Mouse (Mus musculus): ENCODE data around the gene Fbxw11. TPM values are rescaled to one million over a fixed set of nuclear protein-coding genes. Genes with fewer than 3 reads are reported as not detected.

The Fbxw11 gene
- polyA plus RNA-seq, 1 experiment: 55.6 TPM

DNA sequence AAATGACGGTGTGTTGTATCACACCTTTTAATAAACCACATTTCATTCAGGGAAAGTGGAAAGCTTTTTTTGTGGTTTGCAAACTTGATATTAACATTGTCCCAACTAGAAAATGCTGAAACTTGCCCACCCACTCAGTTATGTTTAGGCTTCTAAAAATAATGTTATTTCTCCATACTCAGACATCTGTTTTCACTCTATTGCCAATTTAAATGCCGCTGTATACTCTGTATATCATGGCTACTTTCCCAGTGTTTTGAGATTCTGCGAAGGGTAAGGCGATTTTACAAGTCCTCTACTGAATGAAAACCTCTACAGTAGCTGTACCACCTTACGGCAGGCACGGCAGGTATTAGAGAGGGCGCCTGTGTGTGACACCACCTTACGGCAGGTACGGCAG is 82.6 kb downstream of the Fbxw11 start:
- Histone ChIP-seq H3K4me3 (ENCODE audit: control insufficient read depth, insufficient read depth, low read length) (no peak overlapping the region), H3K27ac (ENCODE audit: control insufficient read depth, insufficient read depth, low read length) (no peak overlapping the region), H3K27me3 (ENCODE audit: control insufficient read depth, insufficient read depth, low read length) (no peaks in the 10 kb centered on the region), H3K4me1 (replicated peaks; ENCODE audit: control insufficient read depth, insufficient read depth, low read length) (no peaks in the 10 kb centered on the region), H3K36me3 (ENCODE audit: control insufficient read depth, insufficient read depth, low read length) (peaks cover 5% of the 10 kb centered on the region; the same call in 1 of the 2 replicates)
- TF ChIP-seq CTCF (IDR thresholded peaks at IDR 0.05; ENCODE audit: borderline replicate concordance, control insufficient read depth, extremely low read depth, insufficient read depth, low read length, poor library complexity) (no peak), POLR2A (IDR thresholded peaks at IDR 0.05; ENCODE audit: control insufficient read depth, extremely low read depth, insufficient read depth, low read length, poor library complexity) (no peak)
- 95% methylated on average over 9 of the region's 9 CpGs for WGBS
- no peak for DNase-seq

- no peak for DNase-seq
- no peak overlapping the region for H3K4me3 ChIP-seq (ENCODE audit: control insufficient read depth, insufficient read depth, low read length)
- no peak overlapping the region for H3K27ac ChIP-seq (ENCODE audit: control insufficient read depth, insufficient read depth, low read length)
- H3K36me3 ChIP-seq (ENCODE audit: control insufficient read depth, insufficient read depth, low read length): peaks cover 41% of the 10 kb centered on the region
- H3K4me1 ChIP-seq (replicated peaks; ENCODE audit: control insufficient read depth, insufficient read depth, low read length): no peaks in the 10 kb centered on the region; the same call in 1 of the 2 replicates
- WGBS: 86% methylated on average over 5 of the region's 5 CpGs
- H3K27me3 ChIP-seq (ENCODE audit: control insufficient read depth, insufficient read depth, low read length): no peaks in the 10 kb centered on the region
- TF ChIP-seq POLR2A (IDR thresholded peaks at IDR 0.05; ENCODE audit: control insufficient read depth, extremely low read depth, insufficient read depth, low read length, poor library complexity) (no peak), CTCF (IDR thresholded peaks at IDR 0.05; ENCODE audit: borderline replicate concordance, control insufficient read depth, extremely low read depth, insufficient read depth, low read length, poor library complexity) (no peak)
Observed at GRCm38 (mm10) chr11:32732467-32732866, 89.9 kb downstream of the Fbxw11 start.

DNA sequence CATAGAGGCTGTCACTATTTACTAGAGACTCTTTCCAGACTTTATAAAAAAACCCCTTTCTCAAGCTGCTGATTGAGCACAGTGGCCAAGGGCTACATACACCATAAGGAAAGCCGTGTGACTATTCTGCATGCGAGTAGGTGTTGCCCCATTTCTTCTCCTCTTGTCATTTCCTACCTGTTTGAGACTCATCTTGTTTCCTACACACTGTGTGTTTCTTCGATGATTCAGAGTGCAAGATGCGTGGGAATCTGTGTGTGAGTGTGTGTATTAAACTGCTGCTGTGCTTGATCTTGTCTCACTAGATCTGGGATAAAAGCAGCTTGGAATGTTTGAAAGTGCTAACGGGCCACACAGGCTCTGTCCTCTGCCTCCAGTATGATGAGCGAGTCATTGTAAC is 90.7 kb downstream of the Fbxw11 start:
- no peaks in the 10 kb centered on the region; the same call in 1 of the 2 replicates for H3K4me1 ChIP-seq (replicated peaks; ENCODE audit: control insufficient read depth, insufficient read depth, low read length)
- no peaks in the 10 kb centered on the region for H3K27me3 ChIP-seq (ENCODE audit: control insufficient read depth, insufficient read depth, low read length)
- no peak overlapping the region for H3K4me3 ChIP-seq (ENCODE audit: control insufficient read depth, insufficient read depth, low read length)
- no peak for TF ChIP-seq POLR2A (IDR thresholded peaks at IDR 0.05; ENCODE audit: control insufficient read depth, extremely low read depth, insufficient read depth, low read length, poor library complexity)
- no peak for TF ChIP-seq CTCF (IDR thresholded peaks at IDR 0.05; ENCODE audit: borderline replicate concordance, control insufficient read depth, extremely low read depth, insufficient read depth, low read length, poor library complexity)
- H3K27ac ChIP-seq (ENCODE audit: control insufficient read depth, insufficient read depth, low read length): no peak overlapping the region
- DNase-seq: no peak
- H3K36me3 ChIP-seq (ENCODE audit: control insufficient read depth, insufficient read depth, low read length): peaks cover 46% of the 10 kb centered on the region
- WGBS: 95% methylated on average over 6 of the region's 6 CpGs

DNA sequence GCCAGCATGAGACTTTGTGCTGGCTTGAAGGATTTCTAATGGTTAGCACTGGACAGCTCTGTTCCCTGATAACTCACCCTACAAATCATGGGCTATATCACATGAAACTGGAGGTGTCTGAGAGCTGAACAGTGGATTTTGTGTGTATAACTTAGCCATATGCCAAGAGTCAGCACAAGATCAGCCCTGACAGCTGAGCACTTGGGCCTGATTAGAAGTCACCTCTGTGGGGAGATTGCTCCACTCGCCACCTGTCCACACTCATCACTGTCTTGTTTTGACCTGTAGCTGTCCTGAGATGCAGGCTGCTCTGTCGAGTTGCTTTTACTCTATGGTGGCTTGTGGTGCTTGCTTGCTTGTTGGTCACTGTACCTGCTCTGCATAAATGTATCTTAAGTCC is 93.8 kb downstream of the Fbxw11 start:
- Histone ChIP-seq H3K36me3 (ENCODE audit: control insufficient read depth, insufficient read depth, low read length) (peaks cover 63% of the 10 kb centered on the region), H3K4me3 (ENCODE audit: control insufficient read depth, insufficient read depth, low read length) (no peak overlapping the region), H3K27me3 (ENCODE audit: control insufficient read depth, insufficient read depth, low read length) (no peaks in the 10 kb centered on the region), H3K27ac (ENCODE audit: control insufficient read depth, insufficient read depth, low read length) (no peak overlapping the region), H3K4me1 (replicated peaks; ENCODE audit: control insufficient read depth, insufficient read depth, low read length) (no peaks in the 10 kb centered on the region)
- WGBS: 97% methylated on average over 2 of the region's 2 CpGs
- TF ChIP-seq CTCF (IDR thresholded peaks at IDR 0.05; ENCODE audit: borderline replicate concordance, control insufficient read depth, extremely low read depth, insufficient read depth, low read length, poor library complexity) (no peak), POLR2A (IDR thresholded peaks at IDR 0.05; ENCODE audit: control insufficient read depth, extremely low read depth, insufficient read depth, low read length, poor library complexity) (no peak)
- DNase-seq: no peak

GRCm38 (mm10) chr11:32737729-32738128 is 95.2 kb downstream of the Fbxw11 start:
- H3K36me3 ChIP-seq (ENCODE audit: control insufficient read depth, insufficient read depth, low read length): peaks cover 63% of the 10 kb centered on the region
- no peaks in the 10 kb centered on the region for H3K27me3 ChIP-seq (ENCODE audit: control insufficient read depth, insufficient read depth, low read length)
- no peaks in the 10 kb centered on the region for H3K4me1 ChIP-seq (replicated peaks; ENCODE audit: control insufficient read depth, insufficient read depth, low read length)
- TF ChIP-seq POLR2A (IDR thresholded peaks at IDR 0.05; ENCODE audit: control insufficient read depth, extremely low read depth, insufficient read depth, low read length, poor library complexity): no peak
- no peak for TF ChIP-seq CTCF (IDR thresholded peaks at IDR 0.05; ENCODE audit: borderline replicate concordance, control insufficient read depth, extremely low read depth, insufficient read depth, low read length, poor library complexity)
- WGBS: 96% methylated on average over 5 of the region's 5 CpGs
- DNase-seq: no peak
- no peak overlapping the region for H3K4me3 ChIP-seq (ENCODE audit: control insufficient read depth, insufficient read depth, low read length)
- H3K27ac ChIP-seq (ENCODE audit: control insufficient read depth, insufficient read depth, low read length): no peak overlapping the region

DNA sequence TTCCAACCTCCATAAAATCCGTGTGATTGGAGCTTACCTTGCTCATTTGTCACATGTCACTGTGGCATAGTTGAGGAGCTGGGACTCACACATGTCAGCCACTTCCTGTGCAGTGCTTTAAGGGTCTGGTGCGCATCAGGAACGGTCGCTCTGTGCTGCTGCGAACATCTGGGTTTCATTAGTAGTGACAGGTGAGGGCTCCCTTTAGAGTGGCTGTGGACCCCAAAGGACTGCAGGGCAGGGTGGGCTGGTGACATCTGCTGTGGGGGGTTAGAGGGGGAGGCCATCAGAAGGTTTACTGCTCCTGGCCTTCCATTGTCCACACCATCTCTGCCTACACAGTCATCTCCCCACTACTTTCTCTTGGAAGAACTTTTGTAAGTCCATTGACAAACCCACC is 101.4 kb downstream of the Fbxw11 start:
- no peak for DNase-seq
- 78% methylated on average over 5 of the region's 5 CpGs for WGBS
- Histone ChIP-seq H3K36me3 (ENCODE audit: control insufficient read depth, insufficient read depth, low read length) (peaks cover 49% of the 10 kb centered on the region), H3K27ac (ENCODE audit: control insufficient read depth, insufficient read depth, low read length) (no peak overlapping the region), H3K27me3 (ENCODE audit: control insufficient read depth, insufficient read depth, low read length) (no peaks in the 10 kb centered on the region), H3K4me3 (ENCODE audit: control insufficient read depth, insufficient read depth, low read length) (no peak overlapping the region), H3K4me1 (replicated peaks; ENCODE audit: control insufficient read depth, insufficient read depth, low read length) (no peaks in the 10 kb centered on the region)
- TF ChIP-seq POLR2A (IDR thresholded peaks at IDR 0.05; ENCODE audit: control insufficient read depth, extremely low read depth, insufficient read depth, low read length, poor library complexity): no peak
- no peak for TF ChIP-seq CTCF (IDR thresholded peaks at IDR 0.05; ENCODE audit: borderline replicate concordance, control insufficient read depth, extremely low read depth, insufficient read depth, low read length, poor library complexity)

GRCm38 (mm10) chr11:32744463-32744862 is 101.9 kb downstream of the Fbxw11 start:
- Histone ChIP-seq H3K27me3 (ENCODE audit: control insufficient read depth, insufficient read depth, low read length) (no peaks in the 10 kb centered on the region), H3K27ac (ENCODE audit: control insufficient read depth, insufficient read depth, low read length) (no peak overlapping the region), H3K4me1 (replicated peaks; ENCODE audit: control insufficient read depth, insufficient read depth, low read length) (no peaks in the 10 kb centered on the region), H3K4me3 (ENCODE audit: control insufficient read depth, insufficient read depth, low read length) (no peak overlapping the region), H3K36me3 (ENCODE audit: control insufficient read depth, insufficient read depth, low read length) (peaks cover 44% of the 10 kb centered on the region)
- DNase-seq: no peak
- WGBS: 96% methylated on average over 7 of the region's 7 CpGs
- TF ChIP-seq POLR2A (IDR thresholded peaks at IDR 0.05; ENCODE audit: control insufficient read depth, extremely low read depth, insufficient read depth, low read length, poor library complexity) (no peak), CTCF (IDR thresholded peaks at IDR 0.05; ENCODE audit: borderline replicate concordance, control insufficient read depth, extremely low read depth, insufficient read depth, low read length, poor library complexity) (no peak)

All from thymus, adult 2 months (tissue).